Mouse (Mus musculus): ENCODE data around the gene Trp53i11.

DNA sequence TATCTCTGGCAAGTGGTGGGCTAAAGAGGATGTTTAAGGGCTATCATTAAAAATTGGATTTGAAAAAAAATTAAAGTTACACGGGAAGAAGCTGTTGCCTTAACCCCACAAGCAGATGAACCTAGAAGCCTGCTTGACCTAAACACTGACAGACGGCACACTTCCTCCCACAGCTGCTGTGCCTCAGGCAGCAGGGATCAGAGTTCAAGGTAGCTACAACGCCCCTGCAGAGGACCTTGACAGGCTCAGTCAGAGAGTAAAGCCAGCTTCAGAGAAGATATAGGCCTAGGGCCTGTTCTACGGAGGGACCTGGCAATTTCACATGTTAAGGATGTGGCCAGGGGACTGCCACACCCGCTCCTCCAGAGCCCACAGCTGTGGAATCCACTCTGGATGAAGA is 14.9 kb upstream of the Trp53i11 start:
- TF ChIP-seq CTCF (IDR thresholded peaks at IDR 0.05; ENCODE audit: borderline replicate concordance, insufficient read depth, low read length) (no peak), POLR2A (IDR thresholded peaks at IDR 0.05; ENCODE audit: low read depth, low read length) (no peak)

All from embryonic fibroblast, embryonic 13.5 days (primary cell).